Mouse (Mus musculus): ENCODE measurements at regions not wholly inside any gene's neighbourhood (a gene's known extent, or its start where the extent isn't known, plus 50 kb on each side); places are given as distances from the start of the nearest gene placed in this dataset.

DNA sequence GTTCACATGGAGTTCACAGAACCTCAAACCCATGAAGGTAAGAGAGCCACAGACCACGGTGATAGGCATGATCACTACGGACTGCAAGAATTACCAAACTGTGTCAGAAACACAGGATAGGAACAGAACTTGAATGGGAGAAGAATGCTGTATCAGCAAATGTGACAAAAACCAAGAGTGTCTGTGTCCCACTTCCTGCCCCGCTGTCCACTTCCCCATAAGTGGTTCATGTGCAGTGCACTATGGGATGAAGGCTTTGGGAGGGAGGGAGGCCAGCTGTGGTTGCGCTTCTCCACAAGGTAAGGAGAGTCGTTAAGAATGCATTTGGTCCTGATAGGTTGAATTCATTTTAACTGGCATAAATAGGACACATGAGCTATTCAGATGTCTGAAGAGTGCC lies 313.8 kb upstream of the Cdh4 start:
- TF ChIP-seq CTCF (IDR thresholded peaks at IDR 0.05; ENCODE audit: low read depth): no peak
- TF ChIP-seq EP300 (optimal IDR thresholded peaks at IDR 0.05): no peak
